Mouse (Mus musculus): ENCODE data around the gene Klrd1. TPM values are rescaled to one million over a fixed set of nuclear protein-coding genes. Genes with fewer than 3 reads are reported as not detected.

The Klrd1 gene
- total RNA-seq, 2 experiments from 2014 or later, result not detected

Other genes with a start within 250 kb of the Klrd1 start
- gene Clec12a, start 249.1 kb upstream of the Klrd1 start, total RNA-seq (2021), result under 1 TPM; 0.31 to 0.44 TPM
- under 1 TPM; 0.34 to 0.54 TPM for gene Clec12b, start 205.9 kb upstream of the Klrd1 start, total RNA-seq (2021)
- under 1 TPM; 0.34 to 0.71 TPM for gene Clec1b, start 194.5 kb upstream of the Klrd1 start, total RNA-seq (2021)
- not detected for gene Clec9a, start 182.9 kb upstream of the Klrd1 start, total RNA-seq (2021)
- gene Clec1a, start 139.8 kb upstream of the Klrd1 start, total RNA-seq (2021), result 1 to 10 TPM; 5.9 to 6.2 TPM
- gene Olr1, start 84.6 kb upstream of the Klrd1 start, total RNA-seq (2021), result not detected
- not detected for gene Tmem52b, start 79.2 kb upstream of the Klrd1 start, total RNA-seq (2021)
- gene Gabarapl1, start 58.6 kb upstream of the Klrd1 start, total RNA-seq (2021), result 10 to 100 TPM; 30.7 to 31.3 TPM
- gene Klre1, start 13.9 kb upstream of the Klrd1 start, total RNA-seq (2021), result not detected
- not detected for gene Klrk1, start 32.1 kb downstream of the Klrd1 start, total RNA-seq (2021)
- not detected for gene Klrc3, start 51.6 kb downstream of the Klrd1 start, total RNA-seq (2021)
- not detected for gene Klrc2, start 68.9 kb downstream of the Klrd1 start, total RNA-seq (2021)
- not detected for gene Klrc1, start 87.2 kb downstream of the Klrd1 start, total RNA-seq (2021)
- gene Klri1, start 125.3 kb downstream of the Klrd1 start, total RNA-seq (2021), result not detected
- not detected for gene Klri2, start 148.7 kb downstream of the Klrd1 start, total RNA-seq (2021)
- not detected for gene Gm156, start 192.5 kb downstream of the Klrd1 start, total RNA-seq (2021)

All from gastrocnemius, postnatal 4 days (tissue).